Mouse (Mus musculus) lung, embryonic 14.5 days (tissue): ENCODE measurements around the gene Mast4. TPM values are rescaled to one million over a fixed set of nuclear protein-coding genes. Genes with fewer than 3 reads are reported as not detected.

Experiments used
- ATAC-seq: fragments of 200-750 bp; cut with Nextera tagmentation; 2 replicates; pipeline ENCODE4 v1.8.0; 2017; ENCODE audit warnings: mild to moderate bottlenecking, moderate TSS enrichment, moderate library complexity; ENCODE audit not compliant: insufficient read depth
- DNase-seq: peaks from one replicate; pipeline ENCODE4 v3.0.0-alpha.2; 2015
- H3K27ac ChIP-seq: fragments of 300-500 bp; sonication (generic); 2 replicates; pipeline ENCODE4 v1.5.1; 2014; ENCODE audit warnings: low read depth, mild to moderate bottlenecking, moderate library complexity
- H3K27me3 ChIP-seq: fragments of 300-500 bp; sonication (generic); 2 replicates; pipeline ENCODE4 v1.6.1; 2014; ENCODE audit warnings: low read length, control low read depth; ENCODE audit not compliant: insufficient read depth
- H3K36me3 ChIP-seq: fragments of 300-500 bp; sonication (generic); 2 replicates; pipeline ENCODE4 v1.6.1; 2014; ENCODE audit warnings: control low read depth; ENCODE audit not compliant: insufficient read depth
- H3K4me1 ChIP-seq: fragments of 300-500 bp; sonication (generic); 2 replicates; pipeline ENCODE4 v1.6.1; 2014; ENCODE audit warnings: antibody characterized with exemption, control low read depth; ENCODE audit not compliant: insufficient read depth
- H3K4me2 ChIP-seq: fragments of 300-500 bp; sonication (generic); 2 replicates; pipeline ENCODE4 v1.6.1; 2014; ENCODE audit warnings: mild to moderate bottlenecking
- H3K4me3 ChIP-seq: fragments of 300-500 bp; sonication (generic); 2 replicates; pipeline ENCODE4 v1.5.1; 2014; ENCODE audit warnings: low read depth, low read length
- H3K9ac ChIP-seq: fragments of 300-500 bp; sonication (generic); 2 replicates; pipeline ENCODE4 v1.6.1; 2014
- H3K9me3 ChIP-seq: fragments of 300-500 bp; sonication (generic); 2 replicates; pipeline ENCODE4 v1.6.1; 2016; ENCODE audit warnings: low read depth, low read length, control low read depth
- CTCF ChIP-seq: IDR thresholded peaks from 2 replicates; pipeline ENCODE4 v1.5.1; 2016; ENCODE audit warnings: antibody characterized with exemption, low read depth
- WGBS: fragments of 180-500 bp; shearing (Covaris S2); extraction: QIAGEN DNeasy Blood & Tissue Kit; methylation state at CpG from one replicate; pipeline ENCODE4 v1.1.7; 2014; 5-methylcytosine and 5-hydroxymethylcytosine counted together
- polyA plus RNA-seq: library from polyadenylated mRNA; unstranded; fragments of >200 nt; fragmentation: Nextera tagmentation; extraction: Ambion mirVana; gene quantifications from 2 replicates; pipeline ENCODE4 v1.2.1, GENCODE M21; 2014

Mast4 gene
- polyA plus RNA-seq, 1 experiment from 2014 or later = 30.8 TPM

DNA sequence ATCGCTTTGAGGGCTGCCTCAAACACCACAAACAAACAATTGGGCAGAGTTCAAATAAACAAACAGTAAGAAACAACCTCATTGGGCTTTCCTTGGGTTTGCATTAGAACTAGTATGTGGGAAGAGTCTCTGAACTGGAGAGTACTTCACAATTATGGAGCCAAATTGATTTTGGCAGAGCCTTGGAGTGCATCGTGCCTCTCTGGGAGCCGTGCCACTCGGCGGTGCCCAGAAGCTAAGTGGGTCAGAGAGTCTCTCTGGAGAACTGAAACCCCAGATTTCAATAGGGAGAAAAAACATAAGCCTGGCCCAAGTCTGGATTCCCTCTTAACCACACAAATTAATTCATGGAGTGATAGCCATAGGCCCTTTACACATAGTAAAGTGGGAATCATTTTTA is 400.6 kb downstream of the Mast4 start:
- no peak for DNase-seq
- H3K9me3 ChIP-seq = no peaks in the 10 kb centered on the region
- H3K36me3 ChIP-seq = no peaks in the 10 kb centered on the region
- TF ChIP-seq CTCF = no peak
- H3K4me1 ChIP-seq = no peaks in the 10 kb centered on the region
- no peak for ATAC-seq
- H3K4me2 ChIP-seq = no peak overlapping the region
- no peak overlapping the region for H3K9ac ChIP-seq
- no peak overlapping the region for H3K27ac ChIP-seq
- 87% methylated on average over 5 of the region's 5 CpGs for WGBS
- no peak overlapping the region for H3K4me3 ChIP-seq
- no peaks in the 10 kb centered on the region for H3K27me3 ChIP-seq

DNA sequence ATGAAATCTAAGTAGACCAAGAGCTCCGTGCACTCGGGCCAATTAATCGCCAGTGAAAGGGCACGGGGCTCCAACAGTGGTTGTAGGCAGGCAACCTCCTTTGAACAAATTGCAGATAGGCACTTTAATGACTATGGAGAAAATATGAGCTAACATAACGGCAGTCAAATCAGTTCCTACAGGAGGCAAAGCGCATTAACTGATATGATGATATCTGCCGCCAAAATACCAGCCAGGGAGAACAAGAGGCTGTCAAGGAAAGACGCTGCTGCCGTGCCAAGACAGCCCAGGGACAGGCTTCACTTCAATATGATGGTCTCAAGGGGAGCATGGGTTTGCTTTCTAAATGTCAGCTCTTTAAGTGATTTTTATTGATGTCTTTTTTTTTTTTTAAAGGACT is 401.9 kb downstream of the Mast4 start:
- H3K27me3 ChIP-seq = no peaks in the 10 kb centered on the region
- H3K4me3 ChIP-seq = no peak overlapping the region
- DNase-seq = no peak
- no peak for TF ChIP-seq CTCF
- no peak overlapping the region for H3K27ac ChIP-seq
- no peaks in the 10 kb centered on the region for H3K4me1 ChIP-seq
- no peak overlapping the region for H3K9ac ChIP-seq
- H3K9me3 ChIP-seq = no peaks in the 10 kb centered on the region
- no peaks in the 10 kb centered on the region for H3K36me3 ChIP-seq
- H3K4me2 ChIP-seq = no peak overlapping the region
- no peak for ATAC-seq
- WGBS = 68% methylated on average over 9 of the region's 9 CpGs

DNA sequence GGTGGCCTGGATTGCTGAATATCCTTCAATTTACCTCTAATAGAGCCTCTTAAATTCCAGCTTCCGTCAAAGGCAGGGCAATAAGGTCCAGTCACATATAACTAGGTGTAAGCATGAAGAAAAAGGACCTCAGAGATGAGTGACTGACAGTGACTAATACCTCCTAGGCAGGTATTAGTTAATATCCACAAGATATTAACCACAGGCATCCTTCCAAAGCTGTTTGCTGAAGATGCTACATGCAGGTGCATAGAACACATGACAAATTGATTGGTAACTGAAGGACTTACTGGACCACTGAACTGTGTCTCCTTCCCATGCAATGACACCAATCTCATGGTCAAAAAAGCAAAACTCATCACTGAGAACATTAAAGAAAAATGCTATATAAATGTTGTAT is 402.3 kb downstream of the Mast4 start:
- Histone ChIP-seq H3K9ac (no peak overlapping the region), H3K27me3 (no peaks in the 10 kb centered on the region), H3K4me1 (no peaks in the 10 kb centered on the region), H3K36me3 (no peaks in the 10 kb centered on the region), H3K27ac (no peak overlapping the region), H3K4me2 (no peak overlapping the region), H3K9me3 (no peaks in the 10 kb centered on the region), H3K4me3 (no peak overlapping the region)
- DNase-seq (no peak), ATAC-seq (no peak)
- no peak for TF ChIP-seq CTCF
- WGBS = 97% methylated on average over 1 of the region's 1 CpGs

DNA sequence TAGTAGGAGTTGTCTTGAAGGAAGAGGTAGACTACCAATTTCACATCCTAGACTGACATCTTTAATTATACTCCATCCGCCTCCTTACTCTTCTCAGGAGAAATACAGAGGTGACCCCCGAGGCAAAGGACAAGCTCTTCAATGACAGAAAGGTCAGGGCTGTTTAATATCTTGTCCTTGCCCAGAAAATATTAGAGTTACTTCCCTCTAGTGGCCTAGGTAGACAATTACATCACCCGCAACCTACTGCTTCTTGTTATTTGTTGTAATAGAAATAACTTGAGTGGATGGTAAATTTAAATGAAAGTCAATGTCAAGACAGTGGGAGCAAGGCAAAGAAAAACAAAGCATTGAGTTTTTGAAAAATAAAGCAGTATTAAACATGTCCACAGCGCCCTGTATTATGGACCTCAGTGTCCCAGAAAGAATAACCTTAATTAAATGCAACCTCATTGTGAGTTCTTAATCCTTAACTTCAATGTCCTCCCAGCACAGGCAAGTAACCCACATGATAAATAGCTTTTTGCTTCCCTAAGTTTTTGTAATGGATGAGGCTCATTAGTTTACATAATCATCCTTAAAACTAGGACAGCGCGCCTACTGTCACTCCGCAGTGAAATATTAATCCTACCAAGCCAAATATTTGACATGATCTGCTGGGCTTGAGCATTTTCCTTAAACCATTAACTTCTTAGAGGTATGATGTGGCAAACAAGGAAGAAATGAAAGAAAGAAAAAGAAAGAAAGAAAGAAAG is 408.3 kb downstream of the Mast4 start:
- no peak overlapping the region for H3K4me2 ChIP-seq
- 78% methylated on average over 7 of the region's 7 CpGs for WGBS
- no peak overlapping the region for H3K27ac ChIP-seq
- DNase-seq (peak; percentile 51), ATAC-seq (no peak)
- H3K27me3 ChIP-seq = no peaks in the 10 kb centered on the region
- no peaks in the 10 kb centered on the region for H3K4me1 ChIP-seq
- no peak overlapping the region for H3K9ac ChIP-seq
- no peaks in the 10 kb centered on the region for H3K9me3 ChIP-seq
- TF ChIP-seq CTCF = peak; percentile 47
- H3K36me3 ChIP-seq = no peaks in the 10 kb centered on the region
- no peak overlapping the region for H3K4me3 ChIP-seq

DNA sequence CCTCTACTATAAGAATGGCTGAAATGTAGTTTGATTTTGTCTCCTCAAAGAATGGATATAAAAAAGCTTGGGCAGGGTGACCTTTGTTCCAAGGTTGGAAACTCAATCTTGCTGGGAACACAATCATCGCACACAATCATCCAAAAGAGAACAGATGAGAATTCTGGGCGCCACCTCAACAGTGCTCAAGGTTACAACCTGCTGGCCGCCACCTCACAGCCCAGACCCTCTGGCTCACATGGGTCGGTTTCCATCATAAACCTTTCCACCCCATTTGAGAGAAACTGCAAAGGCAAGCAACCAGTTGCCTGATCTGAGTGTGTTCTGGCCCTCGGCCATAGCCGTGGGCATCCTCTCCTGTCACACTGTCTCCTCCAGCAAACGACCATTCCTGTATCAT is 414.6 kb downstream of the Mast4 start:
- Histone ChIP-seq H3K4me3 (no peak overlapping the region), H3K9ac (no peak overlapping the region), H3K27ac (no peak overlapping the region), H3K9me3 (no peaks in the 10 kb centered on the region), H3K4me2 (no peak overlapping the region), H3K4me1 (no peaks in the 10 kb centered on the region), H3K36me3 (no peaks in the 10 kb centered on the region), H3K27me3 (no peaks in the 10 kb centered on the region)
- no peak for TF ChIP-seq CTCF
- ATAC-seq = no peak
- DNase-seq = no peak
- 89% methylated on average over 7 of the region's 7 CpGs for WGBS

DNA sequence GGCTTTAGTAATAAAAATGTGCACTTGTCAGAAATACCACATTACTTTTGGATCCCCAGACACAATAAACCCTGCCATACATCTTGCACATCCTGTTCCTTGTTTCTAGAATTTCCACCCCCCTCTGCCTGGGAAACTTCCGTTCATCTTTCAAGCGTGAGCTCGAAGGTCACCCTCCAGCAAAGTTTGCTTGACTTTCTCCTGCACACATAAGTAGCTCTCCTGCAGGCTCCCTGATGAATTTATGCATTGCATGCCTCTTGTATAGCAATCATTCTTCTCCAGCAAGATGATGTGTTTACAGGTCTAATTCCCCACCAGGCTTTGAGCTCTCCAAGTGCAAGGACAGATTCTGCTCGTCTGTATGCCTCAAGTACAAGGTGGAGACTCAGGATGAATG is 415.7 kb downstream of the Mast4 start:
- WGBS = 10% methylated on average over 4 of the region's 4 CpGs
- no peak overlapping the region for H3K27ac ChIP-seq
- no peak for TF ChIP-seq CTCF
- no peak overlapping the region for H3K9ac ChIP-seq
- peak; percentile 42 for DNase-seq
- H3K4me2 ChIP-seq = no peak overlapping the region
- H3K36me3 ChIP-seq = no peaks in the 10 kb centered on the region
- H3K4me3 ChIP-seq = no peak overlapping the region
- no peaks in the 10 kb centered on the region for H3K9me3 ChIP-seq
- H3K27me3 ChIP-seq = no peaks in the 10 kb centered on the region
- H3K4me1 ChIP-seq = no peaks in the 10 kb centered on the region
- ATAC-seq = no peak

DNA sequence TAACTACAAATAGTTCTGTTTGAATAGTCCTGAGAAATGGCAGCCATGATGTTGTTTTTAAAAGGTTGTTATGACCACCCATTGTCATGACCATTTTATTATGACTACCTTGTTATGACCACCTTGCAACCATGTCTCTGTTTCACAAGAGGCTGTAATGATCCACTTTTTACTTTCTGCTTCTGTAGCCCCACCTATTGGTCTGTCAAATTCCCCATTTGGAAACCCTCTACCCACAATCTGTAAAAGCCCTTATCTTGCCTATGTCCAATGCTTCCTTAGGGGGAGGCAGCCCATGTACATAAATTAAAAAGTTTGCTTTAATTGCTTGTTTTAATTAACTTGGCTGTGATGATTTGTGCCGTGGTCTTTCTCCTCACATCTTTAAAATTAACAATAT is 419.0 kb downstream of the Mast4 start:
- 79% methylated on average over 1 of the region's 1 CpGs for WGBS
- no peak overlapping the region for H3K27ac ChIP-seq
- ATAC-seq = no peak

DNA sequence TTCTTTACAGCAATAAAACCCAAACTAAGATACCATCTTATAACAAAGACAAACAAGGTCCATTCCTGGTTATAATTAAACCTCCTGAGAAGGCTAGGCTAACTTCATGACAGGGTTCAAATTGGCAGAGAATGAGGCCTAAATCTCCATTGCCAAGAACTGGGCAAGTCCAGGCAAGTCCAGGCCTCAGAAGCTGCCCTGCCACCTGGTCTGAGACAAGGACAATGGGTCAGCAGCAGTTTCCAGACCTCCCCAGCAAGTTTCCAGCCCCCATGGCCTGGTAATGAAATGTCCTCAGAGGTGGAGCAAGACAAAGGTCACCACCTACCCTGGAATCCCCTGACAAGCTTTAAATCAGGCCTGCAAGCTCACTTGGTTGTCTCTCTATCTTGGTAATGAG is 419.5 kb downstream of the Mast4 start:
- H3K27me3 ChIP-seq = no peaks in the 10 kb centered on the region
- H3K27ac ChIP-seq = no peak overlapping the region
- no peak for TF ChIP-seq CTCF
- H3K9ac ChIP-seq = no peak overlapping the region
- H3K4me1 ChIP-seq = no peaks in the 10 kb centered on the region
- no peak for ATAC-seq
- no peaks in the 10 kb centered on the region for H3K36me3 ChIP-seq
- DNase-seq = no peak
- H3K4me2 ChIP-seq = no peak overlapping the region
- H3K4me3 ChIP-seq = no peak overlapping the region
- H3K9me3 ChIP-seq = no peaks in the 10 kb centered on the region

More for the DNA sequence above, 419.0 kb downstream of the Mast4 start:
- H3K36me3 ChIP-seq = no peaks in the 10 kb centered on the region
- no peak overlapping the region for H3K9ac ChIP-seq
- no peak for TF ChIP-seq CTCF
- no peak for DNase-seq
- H3K27me3 ChIP-seq = no peaks in the 10 kb centered on the region
- H3K9me3 ChIP-seq = no peaks in the 10 kb centered on the region
- H3K4me3 ChIP-seq = no peak overlapping the region
- no peaks in the 10 kb centered on the region for H3K4me1 ChIP-seq
- no peak overlapping the region for H3K4me2 ChIP-seq
